Mouse (Mus musculus) lung, postnatal 0 days (tissue): ENCODE results near the gene Smtnl1. TPM values are rescaled to one million over a fixed set of nuclear protein-coding genes. Genes with fewer than 3 reads are reported as not detected.

Experiments
- ATAC-seq: fragments of 200-750 bp; cut with Nextera tagmentation; 2 replicates; pipeline ENCODE4 v1.8.0; 2017; ENCODE audit warnings: moderate library complexity
- DNase-seq: peaks from one replicate; pipeline ENCODE4 v3.0.0-alpha.2; 2016; ENCODE audit warnings: low spot score
- H3K27ac ChIP-seq: fragments of 300-500 bp; sonication (generic); 2 replicates; pipeline ENCODE4 v1.5.1; 2014; ENCODE audit warnings: antibody characterized with exemption, mild to moderate bottlenecking, low read length, mixed read lengths
- H3K27me3 ChIP-seq: fragments of 300-500 bp; sonication (generic); replicated peaks from 2 replicates; pipeline ENCODE4 v1.6.1; 2014; ENCODE audit warnings: low read length, mixed read lengths; ENCODE audit not compliant: insufficient read depth
- H3K36me3 ChIP-seq: fragments of 300-500 bp; sonication (generic); 2 replicates; pipeline ENCODE4 v1.6.1; 2014; ENCODE audit warnings: low read length, mixed read lengths; ENCODE audit not compliant: insufficient read depth
- H3K4me1 ChIP-seq: fragments of 300-500 bp; sonication (generic); 2 replicates; pipeline ENCODE4 v1.6.1; 2014; ENCODE audit warnings: antibody characterized with exemption, low read depth, low read length, mixed read lengths; ENCODE audit not compliant: insufficient read depth
- H3K4me2 ChIP-seq: fragments of 300-500 bp; sonication (generic); replicated peaks from 2 replicates; pipeline ENCODE4 v1.6.1; 2014; ENCODE audit warnings: low read depth, mild to moderate bottlenecking, low read length, moderate library complexity, mixed read lengths
- H3K4me3 ChIP-seq: fragments of 300-500 bp; sonication (generic); 2 replicates; pipeline ENCODE4 v1.5.1; 2014; ENCODE audit warnings: low read depth, low read length
- H3K9ac ChIP-seq: fragments of 300-500 bp; sonication (generic); replicated peaks from 2 replicates; pipeline ENCODE4 v1.6.1; 2014; ENCODE audit warnings: low read depth, mild to moderate bottlenecking
- H3K9me3 ChIP-seq: fragments of 300-500 bp; sonication (generic); 2 replicates; pipeline ENCODE4 v1.6.1; 2016; ENCODE audit warnings: low read length, mixed read lengths
- CTCF ChIP-seq: IDR thresholded peaks from 2 replicates; pipeline ENCODE4 v1.5.1; 2016; ENCODE audit warnings: antibody characterized with exemption, mild to moderate bottlenecking
- EP300 ChIP-seq: IDR thresholded peaks from 2 replicates; pipeline ENCODE4 v1.6.1; 2016; ENCODE audit warnings: antibody characterized with exemption, mild to moderate bottlenecking, control low read depth
- WGBS: fragments of 180-500 bp; shearing (Covaris S2); extraction: QIAGEN DNeasy Blood & Tissue Kit; methylation state at CpG from one replicate; pipeline ENCODE4 v1.1.7; 2014; 5-methylcytosine and 5-hydroxymethylcytosine counted together
- polyA plus RNA-seq: library from polyadenylated mRNA; unstranded; fragments of >200 nt; fragmentation: Nextera tagmentation; extraction: Ambion mirVana; gene quantifications from 2 replicates; pipeline ENCODE4 v1.2.1, GENCODE M21; 2015

The Smtnl1 gene
- polyA plus RNA-seq, 1 experiment from 2014 or later, result 0.53 TPM

DNA sequence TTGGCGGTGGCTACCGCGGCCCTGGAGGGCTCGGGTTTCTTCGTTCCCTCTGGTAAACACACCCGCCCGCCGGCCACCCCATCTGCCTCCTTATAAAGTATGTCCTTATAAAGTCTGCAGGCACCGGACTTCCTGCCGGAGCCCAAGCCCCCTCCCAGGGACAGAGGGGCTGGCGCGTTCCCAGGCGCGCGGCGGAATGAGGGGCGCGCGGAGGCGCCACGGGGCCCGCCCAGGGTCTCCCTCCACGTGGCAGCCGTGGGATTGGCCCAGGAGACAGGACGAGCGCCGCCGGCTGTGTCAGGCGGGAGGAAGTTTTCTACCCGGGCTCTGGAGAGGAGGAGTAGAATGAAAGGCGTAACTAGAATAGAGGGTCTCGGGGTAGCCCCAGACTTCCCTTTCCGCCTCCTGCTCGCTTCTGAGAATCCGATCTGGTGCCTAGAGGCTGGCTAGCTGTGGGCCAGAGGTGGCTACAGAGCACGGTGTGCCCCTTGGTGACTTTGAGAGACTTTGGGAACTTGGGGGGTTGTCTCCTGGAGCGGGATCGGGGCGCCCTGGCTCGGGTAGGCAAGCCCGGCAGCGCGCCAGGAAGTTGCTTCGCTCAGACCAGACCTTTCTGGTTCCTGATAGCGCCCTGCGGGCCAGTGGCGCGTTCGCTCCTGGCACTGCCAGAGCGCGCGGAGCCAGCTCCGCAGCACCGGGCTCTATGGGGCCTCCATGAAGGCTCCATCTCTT lies 17.7 kb upstream of the Smtnl1 start:
- Histone ChIP-seq H3K4me2 (peak overlapping the region; percentile 80), H3K27ac (peak overlapping the region; percentile 74), H3K4me3 (peak overlapping the region; percentile 58), H3K9ac (peak overlapping the region; percentile 71), H3K4me1 (peaks cover 7% of the 10 kb centered on the region; the same call in 1 of the 2 replicates), H3K27me3 (0 out of 2 replicates have a peak, but pooled peaks cover 3% of the 10 kb centered on the region), H3K36me3 (no peaks in the 10 kb centered on the region), H3K9me3 (no peaks in the 10 kb centered on the region)
- DNase-seq, result peak; percentile 81
- peak; percentile 91 for ATAC-seq
- TF ChIP-seq EP300 (no peak), CTCF (peak; percentile 20)
- WGBS, result under 1% methylated on average over 53 of the region's 54 CpGs

DNA sequence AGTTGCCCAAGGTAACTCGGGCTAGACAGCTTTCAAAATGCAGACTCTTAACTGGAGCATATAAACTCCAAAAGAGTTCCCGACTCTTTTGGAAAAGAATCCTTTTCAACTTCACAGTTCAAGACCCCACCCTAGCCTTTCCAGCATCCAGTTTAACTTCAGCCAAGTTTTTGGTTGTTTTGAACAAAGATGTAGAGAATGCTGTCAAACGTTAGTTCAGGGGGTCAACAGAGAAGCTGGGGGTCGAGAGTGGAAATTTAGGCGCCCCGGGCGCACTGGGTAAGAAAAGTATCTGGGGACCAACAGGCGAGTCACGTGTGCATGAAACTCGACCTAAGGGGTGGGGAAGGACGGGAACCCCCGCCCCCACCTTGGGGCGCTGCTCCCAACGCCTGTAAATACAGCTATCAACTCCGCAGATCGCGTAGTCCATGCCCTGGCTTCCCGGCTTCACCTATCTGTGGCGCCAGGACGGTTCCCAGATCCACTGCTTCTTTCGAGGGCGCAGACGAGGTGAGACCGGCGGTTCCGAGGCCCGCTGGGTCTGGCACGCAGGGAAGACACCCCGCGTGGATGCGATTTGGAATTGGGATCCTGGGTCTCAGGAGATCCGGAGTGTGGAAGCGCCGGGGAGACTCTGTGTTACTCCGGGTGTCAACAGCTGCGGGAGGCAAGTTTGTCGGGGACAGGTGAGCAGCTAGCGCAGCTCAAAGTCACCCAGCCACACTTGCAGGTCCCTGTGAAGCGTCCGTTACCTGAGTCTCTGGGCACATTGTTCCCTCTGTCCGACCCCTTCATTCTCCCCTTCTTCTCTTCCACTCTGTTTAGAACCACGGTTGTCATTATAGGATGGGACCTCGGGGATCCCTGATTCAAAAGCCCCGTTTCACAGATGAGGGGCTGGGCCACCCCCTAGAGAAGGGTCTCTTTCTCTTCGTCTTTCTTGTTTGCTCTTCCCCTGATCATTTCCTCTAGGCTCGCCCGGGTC lies 16.8 kb upstream of the Smtnl1 start:
- Histone ChIP-seq H3K27me3 (0 out of 2 replicates have a peak, but pooled peaks cover 3% of the 10 kb centered on the region), H3K9me3 (no peaks in the 10 kb centered on the region), H3K9ac (peak overlapping the region; percentile 71), H3K36me3 (no peaks in the 10 kb centered on the region), H3K4me1 (peaks cover 7% of the 10 kb centered on the region; the same call in 1 of the 2 replicates), H3K4me3 (peak overlapping the region; percentile 58), H3K4me2 (peak overlapping the region; percentile 80), H3K27ac (peak overlapping the region; percentile 74)
- ATAC-seq, result peak; percentile 14; the same call in 1 of the 2 replicates
- peak; percentile 55 for DNase-seq
- TF ChIP-seq EP300, result 0 out of 2 replicates have a peak, but pooled peaks have one; percentile 12
- no peak for TF ChIP-seq CTCF
- WGBS, result under 1% methylated on average over 46 of the region's 47 CpGs

DNA sequence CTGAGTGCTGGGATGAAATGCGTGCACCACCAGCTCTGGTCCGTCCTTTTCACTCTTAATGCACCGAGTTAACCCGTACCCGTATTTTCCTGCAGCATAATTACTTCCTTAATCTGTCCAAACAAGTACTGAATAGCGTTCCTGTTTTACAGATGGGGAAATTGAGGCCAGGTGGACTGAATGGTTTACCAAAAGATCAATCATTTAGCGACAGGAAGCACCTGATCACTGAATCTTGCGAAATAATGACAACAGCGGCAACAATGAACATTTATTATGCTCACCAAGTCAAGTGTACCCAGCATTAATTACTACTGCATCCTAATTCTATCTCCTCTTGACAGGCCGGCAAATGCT lies 16.1 kb upstream of the Smtnl1 start, which contains the start of gene Slc43a1:
Gene Slc43a1, plus strand, starts transcription at position 258 of the 357 bp plus-strand sequence.
- Histone ChIP-seq H3K27ac (peak within 1 kb of the TSS; percentile 74), H3K4me2 (peak within 1 kb of the TSS; percentile 80), H3K9ac (peak within 1 kb of the TSS; percentile 71), H3K36me3 (no peaks in the 10 kb centered on the region), H3K4me1 (peaks cover 7% of the 10 kb centered on the region; the same call in 1 of the 2 replicates), H3K9me3 (no peaks in the 10 kb centered on the region), H3K27me3 (0 out of 2 replicates have a peak, but pooled peaks cover 3% of the 10 kb centered on the region), H3K4me3 (peak within 1 kb of the TSS; percentile 58)
- ATAC-seq, result no peak
- 22% methylated on average over 10 of the region's 10 CpGs for WGBS
- no peak for DNase-seq
- TF ChIP-seq EP300 (no peak), CTCF (no peak)

DNA sequence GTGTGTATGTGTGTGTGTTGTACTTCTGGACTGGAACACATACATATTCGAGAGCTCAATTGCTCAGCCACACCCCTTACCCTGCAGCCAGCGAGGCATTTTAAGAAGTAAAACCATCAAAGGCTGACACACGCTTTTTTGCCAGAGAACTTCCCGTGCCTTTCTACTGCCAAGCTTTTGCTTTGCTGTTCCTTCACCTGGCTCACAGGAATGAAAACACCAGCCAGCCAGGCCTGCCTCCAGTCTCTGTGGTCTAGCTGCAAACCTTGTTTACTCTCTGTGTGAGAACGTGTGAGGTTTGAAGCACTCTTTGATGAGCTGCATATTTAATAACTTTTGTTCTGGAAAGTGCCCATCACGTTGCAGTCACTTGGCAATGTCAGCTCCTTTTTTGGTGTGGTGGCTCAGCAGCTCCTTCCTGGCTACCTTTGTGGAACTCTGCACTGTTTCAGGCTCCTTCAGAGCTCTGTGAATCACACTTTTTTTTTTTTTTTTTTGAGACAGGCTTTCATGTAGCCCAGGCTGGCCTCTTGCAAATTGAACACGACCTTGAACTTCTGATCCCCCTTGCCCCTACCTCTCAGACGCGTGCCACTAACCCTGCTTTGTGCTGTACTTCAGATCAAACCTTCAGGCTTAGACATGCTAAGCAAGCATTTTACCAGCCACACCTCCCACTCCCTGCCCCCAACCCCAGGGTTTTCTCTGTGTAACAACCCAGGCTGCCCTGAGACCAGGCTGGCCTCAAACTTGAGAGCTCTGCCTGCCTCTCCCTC lies 15.6 kb upstream of the Smtnl1 start:
- no peaks in the 10 kb centered on the region for H3K9me3 ChIP-seq
- peaks cover 7% of the 10 kb centered on the region; the same call in 1 of the 2 replicates for H3K4me1 ChIP-seq
- TF ChIP-seq EP300 (no peak), CTCF (no peak)
- H3K36me3 ChIP-seq, result no peaks in the 10 kb centered on the region
- 0 out of 2 replicates have a peak overlapping the region, but pooled peaks have one; percentile 80 for H3K4me2 ChIP-seq
- H3K27me3 ChIP-seq, result 0 out of 2 replicates have a peak, but pooled peaks cover 3% of the 10 kb centered on the region
- 0 out of 2 replicates have a peak overlapping the region, but pooled peaks have one; percentile 58 for H3K4me3 ChIP-seq
- ATAC-seq (no peak), DNase-seq (no peak)
- no peak overlapping the region for H3K9ac ChIP-seq
- no peak overlapping the region for H3K27ac ChIP-seq
- 28% methylated on average over 9 of the region's 9 CpGs for WGBS

DNA sequence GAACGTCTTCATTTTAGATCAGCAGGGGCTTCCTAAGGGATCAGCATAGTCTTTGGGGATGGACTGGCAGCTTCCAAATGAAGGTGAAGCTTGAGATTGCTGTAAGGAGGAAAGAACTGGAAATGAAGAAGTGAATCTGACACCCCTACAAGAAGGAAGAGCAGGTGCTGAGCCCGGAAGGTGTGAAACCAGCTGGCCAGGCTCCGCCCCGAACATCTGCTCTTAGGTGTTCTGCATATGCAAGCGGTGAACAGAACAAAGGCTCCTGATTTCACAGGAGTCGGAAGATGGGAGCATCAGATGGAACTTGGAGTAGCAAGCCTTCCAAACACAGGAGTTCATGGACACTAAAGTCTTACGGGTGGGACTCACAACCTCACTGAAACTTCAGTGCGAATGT lies 14.7 kb upstream of the Smtnl1 start:
- DNase-seq (no peak), ATAC-seq (no peak)
- Histone ChIP-seq H3K9me3 (no peaks in the 10 kb centered on the region), H3K4me2 (no peak overlapping the region), H3K36me3 (no peaks in the 10 kb centered on the region), H3K9ac (no peak overlapping the region), H3K27me3 (0 out of 2 replicates have a peak, but pooled peaks cover 3% of the 10 kb centered on the region), H3K27ac (no peak overlapping the region), H3K4me1 (peaks cover 7% of the 10 kb centered on the region; the same call in 1 of the 2 replicates), H3K4me3 (no peak overlapping the region)
- 56% methylated on average over 8 of the region's 8 CpGs for WGBS
- no peak for TF ChIP-seq EP300
- no peak for TF ChIP-seq CTCF
